Comparison of ENCODE assay signal across 8 mouse cellular contexts in genomic region chr16:78197252-78197896, GRCm38 (mm10).
DNase-seq lines count a peak whose midpoint lies in the region; ATAC-seq and TF ChIP-seq lines count a peak whose summit lies in the region.

No protein-coding gene starts in this region.

- intact Hi-C loops in heart, postnatal 14 days (cut with DNase I) = loop anchor here (1.0 to 5.0 kb wide), 4 partner anchors 120 to 440 kb away; no protein-coding TSS in a partner anchor

- H3K36me3 ChIP-seq in embryonic facial prominence, embryonic 11.5 days (replicated peaks; ENCODE audit: control insufficient read depth, insufficient read depth, low read depth, low read length) = no peaks in the 10 kb centered on the region
- H3K36me3 ChIP-seq in lung, postnatal 0 days (ENCODE audit: insufficient read depth, low read length) = no peaks in the 10 kb centered on the region

- H3K9me3 ChIP-seq in embryonic facial prominence, embryonic 11.5 days (replicated peaks; ENCODE audit: control insufficient read depth, low read length) = no peaks in the 10 kb centered on the region
- no peaks in the 10 kb centered on the region for H3K9me3 ChIP-seq in lung, postnatal 0 days (ENCODE audit: low read length)

- TF ChIP-seq EP300 in lung, postnatal 0 days (IDR thresholded peaks at IDR 0.05) = no peak

- TF ChIP-seq CTCF in layer of hippocampus, adult 2 months (conservative IDR thresholded peaks at IDR 0.05) = peak; percentile 89
- TF ChIP-seq CTCF in lung, postnatal 0 days (IDR thresholded peaks at IDR 0.05) = peak; percentile 80

- 18% methylated on average over 10 of the region's 10 CpGs for WGBS in embryonic facial prominence, embryonic 11.5 days
- WGBS in lung, postnatal 0 days = 10% methylated on average over 10 of the region's 10 CpGs

- H3K4me2 ChIP-seq in embryonic facial prominence, embryonic 11.5 days (ENCODE audit: low read depth, low read length) = no peak overlapping the region
- no peak overlapping the region for H3K4me2 ChIP-seq in lung, postnatal 0 days (replicated peaks; ENCODE audit: low read depth, low read length)

- H3K4me3 ChIP-seq in embryonic facial prominence, embryonic 11.5 days (ENCODE audit: low read depth, low read length) = no peak overlapping the region
- no peak overlapping the region for H3K4me3 ChIP-seq in layer of hippocampus, adult 2 months
- H3K4me3 ChIP-seq in lung, postnatal 0 days (ENCODE audit: low read depth, low read length) = no peak overlapping the region

- H3K27ac ChIP-seq in embryonic facial prominence, embryonic 11.5 days (replicated peaks; ENCODE audit: low read depth, low read length) = no peak overlapping the region
- H3K27ac ChIP-seq in layer of hippocampus, adult 2 months = no peak overlapping the region
- H3K27ac ChIP-seq in lung, postnatal 0 days (ENCODE audit: low read length) = no peak overlapping the region

- peak; percentile 74 to 86 for DNase-seq in CD8-positive naive resting alpha-beta T cell, adult 2 months (ENCODE audit: low read depth in 2 of 2, low spot score in 2 of 2)
- DNase-seq in adrenal gland, postnatal 10 days = peak; percentile 91
- peak; percentile 93 for DNase-seq in embryonic facial prominence, embryonic 11.5 days (ENCODE audit: low spot score)
- DNase-seq in heart, postnatal 14 days = peak; percentile 80 to 87
- peak; percentile 78 to 91 for DNase-seq in layer of hippocampus, adult 2 months (ENCODE audit: low spot score in 2 of 2)
- DNase-seq in lung, postnatal 0 days (ENCODE audit: low spot score) = peak; percentile 90
- DNase-seq in retina, embryonic 14.5 days (ENCODE audit: low spot score) = peak; percentile 91
- DNase-seq in urinary bladder, adult 18-20 months (ENCODE audit: low spot score in 2 of 2) = peak; percentile 59 to 74

- H3K4me1 ChIP-seq in embryonic facial prominence, embryonic 11.5 days (ENCODE audit: control insufficient read depth, insufficient read depth, low read length) = no peaks in the 10 kb centered on the region
- H3K4me1 ChIP-seq in lung, postnatal 0 days (ENCODE audit: insufficient read depth, low read depth, low read length) = no peaks in the 10 kb centered on the region

- ATAC-seq in embryonic facial prominence, embryonic 11.5 days (replicated peaks; ENCODE audit: insufficient number of reproducible peaks, low FRiP score, low TSS enrichment, low read depth) = no peak
- peak; percentile 55; the same call in 1 of the 2 replicates for ATAC-seq in lung, postnatal 0 days

- no peak overlapping the region for H3K9ac ChIP-seq in embryonic facial prominence, embryonic 11.5 days (replicated peaks; ENCODE audit: low read length)
- no peak overlapping the region for H3K9ac ChIP-seq in lung, postnatal 0 days (replicated peaks; ENCODE audit: low read depth)

- H3K27me3 ChIP-seq in embryonic facial prominence, embryonic 11.5 days (ENCODE audit: control insufficient read depth, insufficient read depth, low read length) = no peaks in the 10 kb centered on the region
- no peaks in the 10 kb centered on the region for H3K27me3 ChIP-seq in lung, postnatal 0 days (replicated peaks; ENCODE audit: insufficient read depth, low read length)
